Mouse (Mus musculus): Measurements from ENCODE around the gene Rps6kb2. TPM values are rescaled to one million over a fixed set of nuclear protein-coding genes. Genes with fewer than 3 reads are reported as not detected.

The Rps6kb2 gene
- total RNA-seq, 2 experiments from 2014 or later: 31.6 to 39.9 TPM

DNA sequence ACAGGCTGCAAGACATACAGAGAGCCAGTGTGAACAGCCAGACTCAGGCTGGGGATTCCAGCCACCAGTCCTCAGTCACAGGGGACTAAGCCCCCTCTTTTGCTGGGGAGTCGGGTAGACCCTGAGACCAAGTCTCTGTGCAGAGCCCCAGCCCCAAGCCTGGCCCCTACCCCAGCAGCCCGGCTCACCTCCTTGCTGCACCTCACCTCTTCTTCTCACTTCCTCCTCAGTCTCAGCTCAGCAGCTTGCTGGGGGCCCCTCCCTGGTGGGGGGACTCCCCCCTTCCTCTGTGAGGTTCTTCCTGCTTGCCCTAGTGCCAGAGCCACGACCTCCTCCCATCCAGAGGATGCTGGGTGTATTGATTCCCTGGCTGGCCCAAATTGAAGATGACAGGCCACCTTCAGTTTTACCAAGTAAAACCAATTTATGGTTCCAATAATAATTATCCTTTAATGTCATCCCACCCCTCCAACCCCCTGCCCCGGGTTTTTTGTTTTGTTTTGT lies 27.7 kb upstream of the Rps6kb2 start, which contains the start of gene Tbc1d10c:
TSS of gene Tbc1d10c (minus strand) at position 454 of the 504 bp plus-strand sequence.
- peak in 1 of 2 experiments; percentile 19 for DNase-seq (ENCODE audit: low spot score in 2 of 2)

DNA sequence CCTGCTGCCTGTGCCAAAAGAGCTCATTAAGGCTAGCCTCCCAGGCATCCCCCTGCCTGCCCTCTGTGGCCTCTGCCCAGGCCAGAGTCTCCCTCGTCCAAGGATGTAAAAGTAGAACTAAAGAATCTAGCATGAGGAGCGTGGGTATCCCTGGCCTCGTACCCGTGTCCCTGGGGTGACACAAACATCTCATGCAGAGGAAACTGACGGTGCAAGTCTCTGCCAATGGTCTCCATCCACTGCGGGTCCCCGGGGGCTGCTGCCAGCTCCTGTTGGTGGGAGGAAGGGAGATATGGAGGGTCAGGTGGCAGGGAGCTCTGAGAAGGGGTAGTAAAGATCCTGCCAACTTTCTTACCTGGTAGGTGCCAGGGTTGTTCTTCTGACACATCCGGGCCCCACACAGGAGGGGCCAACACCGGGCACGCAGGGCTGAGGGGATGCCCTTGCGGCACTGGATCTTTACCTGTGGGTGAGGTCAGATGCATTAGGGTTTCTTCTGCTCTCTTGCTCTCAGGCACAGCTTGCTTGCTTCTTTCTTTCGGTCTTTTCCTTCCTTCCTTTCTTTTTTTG lies 26.0 kb upstream of the Rps6kb2 start:
- DNase-seq (ENCODE audit: low spot score in 2 of 2): no peak

DNA sequence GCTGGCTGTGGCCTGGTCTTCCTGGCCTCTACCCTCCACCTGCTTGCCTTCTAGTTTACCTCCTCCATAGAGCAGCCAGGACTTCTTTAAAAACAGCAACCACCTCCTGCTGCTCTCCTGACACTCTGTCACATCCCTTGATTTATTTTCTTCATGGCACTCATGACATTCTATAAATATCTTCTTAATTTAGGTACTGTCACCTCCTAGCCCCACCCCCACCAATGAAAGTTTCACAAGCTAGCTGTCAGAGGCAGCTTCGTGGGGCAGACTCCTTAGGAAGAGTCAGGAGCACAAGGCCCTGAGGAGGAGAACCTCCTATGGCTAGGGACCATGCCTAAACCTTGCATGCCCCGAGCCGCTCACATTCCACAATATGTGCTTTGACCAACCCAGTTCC lies 24.1 kb upstream of the Rps6kb2 start:
- DNase-seq (ENCODE audit: low spot score in 2 of 2): no peak

DNA sequence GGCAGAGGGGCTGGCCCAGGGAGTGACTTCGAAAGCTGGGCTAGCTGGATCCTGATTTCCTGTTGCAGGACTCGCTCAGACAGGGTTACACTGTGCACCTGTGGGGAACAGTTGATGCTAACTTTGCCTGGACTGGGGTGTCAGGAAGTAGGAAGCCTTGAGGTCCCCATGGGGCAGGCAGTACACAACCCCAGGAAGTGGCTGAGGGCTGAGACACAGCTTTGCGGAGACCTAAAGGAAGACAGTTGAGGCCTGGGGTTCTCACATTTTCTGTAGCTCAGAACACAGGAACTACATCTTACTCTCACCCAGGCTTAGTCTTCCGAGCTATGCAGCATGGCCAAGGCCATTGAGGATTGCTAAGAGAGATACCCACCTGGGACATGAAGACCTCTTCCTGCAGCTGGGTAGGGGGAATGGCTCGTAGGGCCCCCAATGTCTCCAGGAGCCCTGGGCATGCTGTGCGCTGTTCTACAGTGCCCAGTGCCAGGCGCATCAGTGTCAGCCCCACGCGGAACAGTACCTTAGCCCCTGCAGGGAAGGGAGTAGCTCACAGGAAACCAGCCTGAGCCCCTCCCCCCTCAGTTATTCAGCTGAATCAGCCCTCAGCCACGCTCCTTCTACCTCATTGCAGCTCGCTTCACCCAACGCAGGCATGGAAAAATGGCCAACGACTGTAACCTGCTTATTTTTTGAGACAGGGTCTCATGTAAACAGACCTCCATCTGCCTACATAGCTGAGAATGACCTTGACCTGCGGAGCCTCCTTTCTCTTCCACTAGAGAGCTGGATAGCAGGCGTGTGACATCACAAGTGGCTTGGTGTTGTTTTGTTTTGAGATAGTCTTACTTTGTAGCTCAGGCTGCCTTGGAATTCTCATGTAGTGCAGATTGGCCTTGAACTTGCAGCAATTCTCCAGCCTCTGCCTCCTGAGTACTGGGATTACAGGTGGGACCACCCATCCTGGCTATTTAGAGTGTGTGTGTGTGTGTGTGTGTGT lies 22.1 kb upstream of the Rps6kb2 start:
- DNase-seq (ENCODE audit: low spot score in 2 of 2): no peak

DNA sequence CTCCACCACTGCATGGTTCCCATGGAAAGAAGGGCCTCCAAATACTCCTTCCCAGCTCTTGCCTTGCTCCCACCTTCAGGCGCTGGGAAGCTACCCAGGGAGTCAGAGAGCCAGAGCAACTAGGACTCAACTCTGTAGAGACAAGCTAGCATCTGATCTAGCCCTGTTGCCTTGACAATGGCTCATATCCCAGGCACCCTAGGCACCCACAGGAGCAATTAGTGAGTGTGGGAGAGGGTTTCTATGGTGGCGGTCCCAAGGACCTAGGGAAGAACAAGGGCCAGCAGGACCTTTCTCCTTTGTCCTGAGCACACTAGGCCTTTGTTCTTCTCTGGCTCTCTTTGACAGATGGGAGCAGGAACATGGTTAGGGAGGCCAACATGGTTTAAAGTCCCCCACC lies 20.5 kb upstream of the Rps6kb2 start:
- peak in 1 of 2 experiments; percentile 32 for DNase-seq (ENCODE audit: low spot score in 2 of 2)

DNA sequence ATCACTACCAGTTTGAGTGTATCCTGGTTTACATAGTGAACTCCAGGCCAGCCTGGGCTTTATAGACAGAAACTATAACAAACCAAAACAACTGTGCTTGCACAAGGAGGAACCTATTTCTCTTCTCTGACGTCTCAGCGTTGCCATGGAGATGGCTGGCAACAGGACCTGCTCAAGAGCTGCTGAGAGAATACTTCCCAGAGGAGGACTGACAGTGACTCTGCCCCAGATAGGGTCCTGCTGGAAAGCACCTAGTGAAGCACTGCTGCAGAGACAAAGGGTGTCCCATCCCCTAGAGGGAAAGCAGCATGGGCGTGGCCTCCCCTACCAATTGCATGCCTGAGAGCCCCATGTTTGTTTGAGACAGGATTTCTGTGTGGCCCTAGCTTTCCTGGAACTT lies 18.7 kb upstream of the Rps6kb2 start:
- DNase-seq (ENCODE audit: low spot score in 2 of 2): peak in 1 of 2 experiments; percentile 63

DNA sequence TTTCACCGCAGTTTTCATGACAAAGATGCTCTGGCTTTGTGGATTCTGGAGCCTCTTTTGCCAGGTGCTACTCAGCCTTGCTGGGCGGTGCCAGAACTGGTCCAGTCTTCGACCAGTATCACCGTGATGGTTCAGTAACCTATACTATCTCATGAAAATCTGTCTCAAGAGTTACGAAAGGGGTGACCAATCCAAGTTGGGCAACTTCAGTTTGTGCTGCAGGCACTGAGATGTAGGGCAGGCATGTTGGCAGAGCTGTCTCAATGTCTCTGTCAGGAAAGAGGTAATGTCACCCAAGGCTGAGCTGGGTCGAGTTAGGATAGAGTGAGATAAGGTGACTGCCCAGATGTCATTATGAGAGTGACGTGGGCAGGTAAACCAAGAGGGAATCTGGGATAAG lies 17.3 kb upstream of the Rps6kb2 start:
- no peak for DNase-seq (ENCODE audit: low spot score in 2 of 2)

DNA sequence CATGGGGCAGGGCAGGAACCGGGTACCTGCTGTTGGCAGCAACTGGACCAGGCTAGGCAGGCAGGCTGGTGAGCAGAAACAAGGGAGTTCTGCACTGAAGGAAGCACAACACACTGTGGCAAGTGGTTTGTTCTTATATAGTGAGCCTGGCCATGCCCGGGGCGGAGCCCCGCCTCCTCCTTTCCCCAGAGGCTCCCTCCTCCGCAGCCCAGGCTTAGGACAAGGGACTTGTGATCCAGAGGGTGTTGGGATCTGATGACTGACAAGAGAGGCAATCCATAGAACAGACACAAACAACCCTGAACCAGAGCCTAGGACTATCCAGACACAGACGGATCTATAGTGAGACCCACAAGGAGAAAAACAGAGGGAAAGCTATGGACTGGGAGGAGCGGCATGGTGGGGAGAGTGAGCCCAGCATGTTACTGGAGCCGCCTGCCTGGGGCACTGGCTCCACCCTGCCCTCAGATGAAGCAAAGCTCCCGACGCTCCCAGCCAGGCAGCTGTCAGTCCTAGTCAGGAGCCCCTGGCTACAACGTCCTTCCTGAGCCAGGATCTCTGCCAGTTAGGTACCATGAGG lies 12.3 kb upstream of the Rps6kb2 start, which contains the start of gene Carns1:
TSS of gene Carns1 (minus strand) at position 112 of the 580 bp plus-strand sequence.
- DNase-seq (ENCODE audit: low spot score in 2 of 2): no peak

DNA sequence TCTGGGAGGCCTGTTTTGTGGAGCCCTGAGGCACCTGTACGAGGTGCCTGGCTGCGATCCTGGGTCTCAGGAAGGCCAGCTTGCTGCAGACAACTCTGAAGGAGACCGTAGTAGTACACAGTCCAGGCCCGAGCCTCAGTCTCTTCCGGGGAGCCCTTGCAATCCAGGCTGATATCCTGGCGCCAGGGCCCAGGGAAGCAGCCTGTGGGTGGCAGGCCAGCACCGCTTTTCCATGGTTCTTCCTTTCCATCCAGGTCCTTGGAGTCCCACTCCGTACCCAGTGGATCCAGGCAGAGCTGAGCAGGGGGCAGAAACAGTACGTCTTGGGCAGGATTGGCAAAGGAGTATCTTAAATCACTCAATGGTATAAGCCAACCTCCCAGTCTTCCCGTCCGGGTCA lies 9.8 kb upstream of the Rps6kb2 start:
- DNase-seq (ENCODE audit: low spot score in 2 of 2): no peak

DNA sequence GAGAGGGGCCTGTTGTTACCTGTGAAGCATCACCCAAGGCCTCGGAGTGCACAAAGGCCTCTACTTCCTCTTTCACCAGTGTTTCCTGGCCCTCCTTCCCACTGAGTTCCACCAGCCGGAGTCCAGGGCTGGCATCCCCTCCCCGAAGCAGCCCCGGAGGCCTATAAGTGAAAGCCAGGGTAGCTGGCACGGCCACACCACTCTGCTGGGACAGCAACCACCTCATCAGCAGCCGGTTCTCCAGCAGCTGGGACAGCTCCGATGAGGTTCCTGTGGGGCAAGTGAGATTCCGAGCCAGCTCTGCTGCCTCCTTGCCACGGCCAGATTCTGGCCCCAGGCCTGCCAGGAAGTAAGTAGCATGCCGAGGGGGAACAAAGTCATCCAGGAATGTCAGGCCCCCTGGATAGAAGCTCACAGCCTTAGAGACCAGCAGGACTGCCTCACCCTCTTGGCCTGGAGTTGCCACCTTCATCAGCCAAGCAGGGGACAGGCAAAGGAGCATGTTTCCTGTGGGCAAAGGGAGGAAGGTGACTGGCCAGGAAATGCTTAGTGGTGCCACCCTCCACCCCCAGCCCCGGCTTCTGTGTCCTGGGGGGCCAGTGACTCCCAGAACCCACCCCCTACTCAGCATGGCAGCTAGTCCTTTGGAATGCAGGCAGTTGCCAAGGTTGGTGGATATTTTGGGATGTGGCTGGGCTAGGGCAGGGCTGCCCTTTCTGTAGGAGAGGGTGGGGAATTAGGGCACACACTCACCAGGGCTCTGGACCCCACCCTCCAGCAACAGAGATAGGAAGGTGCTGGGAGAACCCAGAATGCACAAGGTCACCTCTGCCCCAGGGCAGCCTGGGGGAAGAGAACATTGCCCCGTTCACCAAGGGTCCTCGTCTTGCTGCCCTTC lies 8.5 kb upstream of the Rps6kb2 start:
- DNase-seq (ENCODE audit: low spot score in 2 of 2): peak in 1 of 2 experiments; percentile 4

DNA sequence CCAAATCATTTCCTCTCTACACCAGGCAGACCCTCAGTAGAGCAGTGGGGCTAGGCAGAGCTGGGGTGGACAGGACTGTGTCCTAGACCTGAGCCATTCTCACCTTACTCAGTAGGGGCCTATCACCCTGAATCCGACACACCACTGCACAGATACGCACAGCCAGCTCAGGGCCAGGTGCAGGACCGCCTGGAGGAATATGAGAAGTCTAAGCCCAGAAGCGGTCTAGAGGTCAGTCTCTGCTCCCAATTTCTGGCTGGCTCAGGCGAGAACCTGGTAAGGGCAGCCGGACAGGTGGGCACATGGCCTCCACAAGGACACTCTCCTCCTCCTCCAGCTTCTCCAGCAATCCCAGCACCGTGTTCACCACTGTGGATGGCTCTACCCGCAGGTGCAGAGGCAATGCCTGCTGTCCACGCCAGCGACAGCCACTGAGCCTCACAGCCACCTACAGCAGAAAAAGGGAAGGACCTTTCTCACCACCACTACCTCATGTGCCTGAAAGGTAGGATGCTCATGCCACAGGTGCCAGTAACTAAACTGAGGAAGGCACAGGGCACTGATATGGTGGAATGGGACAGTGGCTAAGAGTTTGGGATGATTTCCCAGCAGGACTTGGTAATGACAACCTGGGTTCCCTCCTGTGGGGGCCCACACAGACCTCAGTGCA lies 7.7 kb upstream of the Rps6kb2 start:
- peak in 1 of 2 experiments; percentile 4 for DNase-seq (ENCODE audit: low spot score in 2 of 2)

DNA sequence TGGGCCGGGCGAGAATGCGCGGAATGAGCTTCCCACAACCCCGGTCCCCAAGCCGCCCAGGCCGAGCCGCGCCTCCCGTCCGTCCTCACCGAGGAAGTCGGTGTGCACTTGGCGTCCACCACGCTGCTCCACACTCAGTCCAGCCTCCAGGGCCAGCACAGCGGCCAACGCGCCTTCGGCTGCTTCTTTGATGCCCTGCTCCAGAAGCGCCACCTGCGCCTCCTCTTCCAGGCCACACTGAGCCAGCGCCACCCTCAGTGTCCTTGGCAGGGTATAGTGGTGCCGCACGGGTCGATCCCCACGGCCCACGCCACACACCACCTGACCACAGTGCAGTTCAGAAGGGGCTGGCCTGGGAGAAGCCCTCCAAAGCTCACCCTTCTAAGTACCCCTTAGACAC lies 6.7 kb upstream of the Rps6kb2 start:
- no peak for DNase-seq (ENCODE audit: low spot score in 2 of 2)

DNA sequence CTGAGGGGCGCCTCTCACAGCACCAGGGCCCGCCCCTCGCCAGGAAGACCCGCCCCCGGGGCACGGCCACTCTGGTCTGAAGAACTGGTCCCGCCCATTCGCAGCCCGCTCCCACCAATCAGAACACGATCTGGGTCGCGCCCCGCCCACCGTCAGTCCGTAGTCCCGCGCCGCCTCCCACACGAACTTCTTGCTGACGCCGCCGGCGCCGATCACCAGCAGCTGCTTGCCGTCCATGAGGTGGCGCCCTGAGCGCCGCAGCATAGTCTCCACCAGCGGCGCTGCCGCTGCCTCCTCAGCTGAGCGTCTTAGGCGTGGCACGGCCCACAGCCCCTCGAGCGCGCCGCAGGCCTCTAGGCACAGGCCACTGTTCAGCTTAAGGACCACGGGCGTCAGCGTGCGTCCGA lies 6.2 kb upstream of the Rps6kb2 start:
- DNase-seq (ENCODE audit: low spot score in 2 of 2): peak; percentile 100

DNA sequence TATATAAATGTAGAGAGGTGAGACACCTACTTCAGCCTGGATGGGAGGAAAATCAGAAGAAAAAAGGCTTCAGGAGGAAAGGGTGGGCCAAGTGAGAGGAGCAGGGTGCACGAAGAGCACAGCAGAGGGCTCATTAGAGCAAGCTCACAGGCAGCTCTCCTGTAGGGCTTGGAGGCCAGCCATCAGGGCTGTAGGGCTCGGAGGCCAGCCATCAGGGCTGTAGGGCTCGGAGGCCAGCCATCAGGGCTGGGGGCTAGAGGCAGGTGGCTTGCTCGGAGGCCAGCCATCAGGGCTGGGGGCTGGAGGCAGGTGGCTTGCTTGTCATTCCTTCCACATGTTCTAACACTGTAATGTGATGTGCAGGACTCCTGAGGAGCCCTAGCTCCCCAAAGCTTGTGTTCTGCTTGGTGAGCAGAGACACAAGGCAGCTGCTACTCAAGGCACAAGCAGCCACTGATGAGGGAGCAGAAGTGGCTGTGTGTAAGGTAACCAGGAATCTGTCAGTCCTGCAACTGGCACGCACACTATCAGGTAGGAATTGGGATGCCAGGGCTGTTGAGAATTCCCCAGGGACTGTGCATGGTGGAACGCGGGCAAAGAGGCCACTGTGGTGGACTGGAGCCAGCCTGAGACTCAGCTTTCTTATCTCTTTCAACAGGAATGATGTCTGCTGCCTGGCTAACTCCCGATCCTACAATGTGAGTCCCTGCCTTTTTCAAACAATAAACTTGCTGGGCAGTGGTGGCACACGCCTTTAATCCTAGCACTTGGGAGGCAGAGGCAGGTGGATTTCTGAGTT lies 3.7 kb upstream of the Rps6kb2 start:
- no peak for DNase-seq (ENCODE audit: low spot score in 2 of 2)

DNA sequence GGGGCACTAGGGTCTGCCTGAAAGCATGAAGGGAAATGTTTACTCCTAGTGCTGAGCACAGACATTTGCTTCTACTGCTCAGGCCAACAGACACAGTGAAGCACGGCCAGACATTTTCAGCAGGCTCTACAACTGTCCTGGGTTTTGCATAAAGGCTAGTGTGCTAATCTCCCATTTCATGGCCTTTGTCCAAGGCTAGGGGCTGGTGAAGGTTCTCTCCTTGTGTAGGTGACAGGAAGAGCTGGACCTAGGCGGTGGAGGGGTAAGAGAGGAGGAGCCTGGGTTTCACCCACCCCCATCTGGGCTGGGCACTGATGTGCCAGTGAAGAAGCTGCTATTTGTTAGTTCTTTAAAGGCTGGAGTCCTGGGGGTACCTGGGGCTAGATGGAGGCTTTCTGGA lies 1.6 kb upstream of the Rps6kb2 start:
- peak in 1 of 2 experiments; percentile 10 for DNase-seq (ENCODE audit: low spot score in 2 of 2)

DNA sequence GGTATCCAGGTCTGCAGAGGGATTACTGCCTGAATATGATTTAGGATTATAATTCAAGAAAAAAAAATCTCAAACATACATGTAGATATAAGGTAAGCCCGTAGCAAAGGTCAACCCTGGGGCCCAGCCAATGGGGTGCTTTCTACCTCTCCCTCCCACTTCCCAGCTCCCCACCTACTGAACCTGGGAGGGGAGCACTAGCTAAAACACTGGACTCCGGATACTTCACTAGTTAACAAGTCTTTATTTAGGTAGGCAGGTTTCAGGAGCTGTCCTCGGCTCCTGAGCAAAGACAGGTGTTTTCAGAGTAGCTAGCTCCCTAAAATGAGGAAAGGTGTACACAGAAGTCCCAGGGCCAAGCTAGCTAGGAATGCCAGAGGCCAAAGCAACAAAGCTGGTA lies 946 bp upstream of the Rps6kb2 start:
- DNase-seq (ENCODE audit: low spot score in 2 of 2): peak in 1 of 2 experiments; percentile 3

DNA sequence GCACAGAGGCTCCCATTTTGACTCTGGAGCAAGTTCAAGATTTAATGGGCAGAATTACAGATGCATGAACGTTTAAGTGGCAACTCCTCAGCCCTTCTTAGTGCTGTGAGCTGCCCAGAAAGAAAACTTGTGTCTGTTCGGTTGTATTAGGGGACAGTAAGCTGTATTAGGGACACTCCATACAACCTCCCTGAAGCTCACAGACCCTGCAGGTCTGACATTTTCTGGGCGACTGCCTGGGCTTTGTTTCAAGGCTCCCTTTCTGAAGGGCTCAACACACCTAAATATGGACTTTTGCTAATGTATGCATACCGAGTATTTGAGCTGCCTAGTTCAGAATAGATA lies 361 bp upstream of the Rps6kb2 start:
- DNase-seq (ENCODE audit: low spot score in 2 of 2): no peak

DNA sequence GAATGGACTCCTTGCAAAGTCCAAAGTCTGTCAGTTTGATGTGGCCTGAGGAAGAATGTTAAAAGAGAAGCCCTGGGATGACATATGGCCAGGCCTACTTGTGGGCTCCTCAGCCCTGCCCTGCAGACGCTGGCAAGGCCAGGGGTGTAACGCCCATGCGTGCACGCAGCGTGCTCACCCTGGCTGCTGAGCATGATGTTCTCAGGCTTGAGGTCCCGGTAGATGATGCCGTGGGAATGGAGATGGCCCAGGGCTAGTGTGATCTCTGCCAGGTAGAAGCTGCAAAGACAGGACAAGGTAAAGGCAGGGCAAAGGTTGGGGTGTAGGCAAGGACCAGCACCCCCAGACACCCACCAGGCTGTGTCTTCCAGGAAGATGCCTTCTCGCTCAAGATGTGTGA lies 4.1 kb downstream of the Rps6kb2 start:
- DNase-seq (ENCODE audit: low spot score in 2 of 2): no peak

DNA sequence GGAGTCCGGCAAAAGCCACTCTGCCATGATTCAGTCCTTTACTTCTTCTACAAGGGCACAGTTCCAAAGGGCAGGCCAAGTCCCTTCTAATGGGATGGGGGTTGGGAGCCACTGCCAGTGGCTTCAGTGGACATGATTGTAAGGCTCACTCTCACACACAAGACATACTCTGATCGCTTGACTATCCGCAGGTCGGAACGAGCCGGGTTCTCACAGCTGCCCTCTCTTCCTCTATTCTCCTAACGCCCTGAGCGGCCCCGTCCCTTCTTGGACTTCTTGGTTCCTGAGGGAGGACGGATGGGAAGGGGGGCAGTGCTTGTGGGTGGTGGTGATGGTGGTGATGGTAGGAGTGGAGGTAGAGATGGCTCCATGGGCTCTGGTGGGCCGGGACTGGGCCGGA lies 6.4 kb downstream of the Rps6kb2 start:
- no peak for DNase-seq (ENCODE audit: low spot score in 2 of 2)

All from layer of hippocampus, postnatal 10 days (tissue).